Mouse (Mus musculus): ENCODE measurements around the gene Ppil3. TPM values are rescaled to one million over a fixed set of nuclear protein-coding genes. Genes with fewer than 3 reads are reported as not detected.

The Ppil3 gene
- polyA plus RNA-seq, 1 experiment from 2014 or later, result 64.1 TPM

- Histone ChIP-seq H3K27me3 (replicated peaks; ENCODE audit: control insufficient read depth, insufficient read depth, low read length) (no peaks in the 10 kb centered on the region), H3K36me3 (ENCODE audit: control insufficient read depth, insufficient read depth, low read length) (peaks cover 20% of the 10 kb centered on the region), H3K4me3 (ENCODE audit: low read depth, low read length) (peak overlapping the region; percentile 90), H3K9ac (ENCODE audit: low read length) (peak overlapping the region; percentile 87), H3K27ac (ENCODE audit: low read depth) (peak overlapping the region; percentile 98), H3K9me3 (ENCODE audit: control insufficient read depth, low read length) (no peaks in the 10 kb centered on the region), H3K4me2 (ENCODE audit: low read length) (peak overlapping the region; percentile 89), H3K4me1 (replicated peaks; ENCODE audit: control insufficient read depth, insufficient read depth, low read length) (peaks cover 8% of the 10 kb centered on the region)
- ATAC-seq (replicated peaks; ENCODE audit: low FRiP score, low TSS enrichment, low read depth), result no peak
- DNase-seq (ENCODE audit: low spot score), result no peak
- 42% methylated on average over 19 of the region's 19 CpGs for WGBS
Observed at GRCm38 (mm10) chr1:58391421-58392267, 53.6 kb downstream of the Ppil3 start.

DNA sequence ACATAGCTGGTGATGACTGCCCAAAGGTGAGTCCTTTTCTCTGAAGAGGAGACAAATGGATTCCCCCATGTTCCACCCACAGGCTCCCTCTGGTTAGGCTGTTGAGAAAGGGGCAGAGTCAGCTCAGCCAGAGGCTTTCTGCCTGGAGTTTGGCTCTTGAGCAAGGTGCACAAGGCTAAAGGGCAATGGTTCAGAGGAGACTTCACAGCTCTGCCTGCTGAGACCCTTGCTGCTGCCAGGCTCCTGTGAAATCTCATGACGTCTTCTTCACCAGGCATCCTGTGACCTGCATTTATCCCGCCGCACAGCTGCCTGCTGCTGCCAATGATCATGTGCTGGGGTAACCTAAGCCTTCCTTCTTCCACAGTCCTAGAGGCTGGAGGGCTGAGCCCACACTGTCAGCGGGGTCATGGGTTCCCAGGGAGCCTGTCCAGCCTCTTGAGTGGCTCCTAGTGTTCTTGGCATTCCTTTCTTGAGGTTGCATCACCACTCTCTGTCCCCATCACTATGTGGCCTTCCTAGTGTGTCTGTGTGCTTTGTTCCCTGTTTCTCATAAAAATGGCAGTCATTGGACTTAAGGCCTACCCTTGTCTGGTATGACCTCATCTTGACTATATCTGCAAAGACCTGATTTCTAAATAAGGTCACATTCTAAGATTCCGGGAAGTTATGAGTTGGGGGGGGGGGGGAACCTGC is 62.6 kb downstream of the Ppil3 start:
- H3K4me2 ChIP-seq (ENCODE audit: low read length), result no peak overlapping the region
- H3K27ac ChIP-seq (ENCODE audit: low read depth), result no peak overlapping the region
- H3K9ac ChIP-seq (ENCODE audit: low read length), result no peak overlapping the region
- H3K9me3 ChIP-seq (ENCODE audit: control insufficient read depth, low read length), result no peaks in the 10 kb centered on the region
- no peaks in the 10 kb centered on the region for H3K36me3 ChIP-seq (ENCODE audit: control insufficient read depth, insufficient read depth, low read length)
- H3K27me3 ChIP-seq (replicated peaks; ENCODE audit: control insufficient read depth, insufficient read depth, low read length), result no peaks in the 10 kb centered on the region
- no peak overlapping the region for H3K4me3 ChIP-seq (ENCODE audit: low read depth, low read length)
- ATAC-seq (replicated peaks; ENCODE audit: low FRiP score, low TSS enrichment, low read depth) (no peak), DNase-seq (ENCODE audit: low spot score) (no peak)
- no peaks in the 10 kb centered on the region for H3K4me1 ChIP-seq (replicated peaks; ENCODE audit: control insufficient read depth, insufficient read depth, low read length)
- 69% methylated on average over 5 of the region's 5 CpGs for WGBS

Other genes starting within 250 kb of the Ppil3 start
- gene Aox4, start 235.1 kb downstream of the Ppil3 start, polyA plus RNA-seq (2014; fragmentation: Nextera tagmentation; extraction: Ambion mirVana), result 0.28 and 0.87 TPM in 2 replicates
- gene Aox2, start 167.2 kb downstream of the Ppil3 start, polyA plus RNA-seq (2014; fragmentation: Nextera tagmentation; extraction: Ambion mirVana), result 0.07 TPM in 1 of 2 replicates, not detected in the other
- gene Bzw1, start 52.6 kb downstream of the Ppil3 start, polyA plus RNA-seq (2014; fragmentation: Nextera tagmentation; extraction: Ambion mirVana), result 357 and 398 TPM in 2 replicates
- 170 and 203 TPM in 2 replicates for gene Clk1, start 21.4 kb downstream of the Ppil3 start, polyA plus RNA-seq (2014; fragmentation: Nextera tagmentation; extraction: Ambion mirVana)
- 53.1 and 55.3 TPM in 2 replicates for gene Nif3l1, start 335 bp downstream of the Ppil3 start, polyA plus RNA-seq (2014; fragmentation: Nextera tagmentation; extraction: Ambion mirVana)
- 27.6 and 31.0 TPM in 2 replicates for gene Orc2, start 59.6 kb upstream of the Ppil3 start, polyA plus RNA-seq (2014; fragmentation: Nextera tagmentation; extraction: Ambion mirVana)
- gene Fam126b, start 140.8 kb upstream of the Ppil3 start, polyA plus RNA-seq (2014; fragmentation: Nextera tagmentation; extraction: Ambion mirVana), result 9.1 and 9.2 TPM in 2 replicates
- gene Ndufb3, start 140.9 kb upstream of the Ppil3 start, polyA plus RNA-seq (2014; fragmentation: Nextera tagmentation; extraction: Ambion mirVana), result 175 and 192 TPM in 2 replicates